Mouse (Mus musculus) heart, embryonic 10.5 days (tissue): ENCODE results near the gene Ifitm2. TPM values are rescaled to one million over a fixed set of nuclear protein-coding genes. Genes with fewer than 3 reads are reported as not detected.

Source experiments
- DNase-seq: peaks from one replicate; pipeline ENCODE4 v3.0.0-alpha.2; 2017; ENCODE audit warnings: low spot score
- H3K27ac ChIP-seq: fragments of 300-500 bp; sonication (generic); 2 replicates; pipeline ENCODE4 v1.5.1; 2016; ENCODE audit warnings: mild to moderate bottlenecking
- H3K27me3 ChIP-seq: fragments of 300-500 bp; sonication (generic); 2 replicates; pipeline ENCODE4 v1.6.1; 2016; ENCODE audit warnings: mild to moderate bottlenecking; ENCODE audit not compliant: poor library complexity, insufficient read depth, severe bottlenecking
- H3K36me3 ChIP-seq: fragments of 300-500 bp; sonication (generic); 2 replicates; pipeline ENCODE4 v1.6.1; 2016; ENCODE audit warnings: mild to moderate bottlenecking, moderate library complexity
- H3K4me1 ChIP-seq: fragments of 300-500 bp; sonication (generic); 2 replicates; pipeline ENCODE4 v1.6.1; 2016; ENCODE audit warnings: mild to moderate bottlenecking
- H3K4me3 ChIP-seq: fragments of 300-500 bp; sonication (generic); 2 replicates; pipeline ENCODE4 v1.5.1; 2016; ENCODE audit warnings: mild to moderate bottlenecking, moderate library complexity
- H3K9me3 ChIP-seq: fragments of 300-500 bp; sonication (generic); 2 replicates; pipeline ENCODE4 v1.6.1; 2016; ENCODE audit warnings: mild to moderate bottlenecking, moderate library complexity
- WGBS: fragments of 180-500 bp; shearing (Covaris S2); methylation state at CpG from one replicate; pipeline ENCODE4 v1.1.7; 2016; 5-methylcytosine and 5-hydroxymethylcytosine counted together
- polyA plus RNA-seq: library from polyadenylated mRNA; unstranded; fragments of >200 nt; fragmentation: Nextera tagmentation; extraction: Ambion mirVana; gene quantifications from 2 replicates; pipeline ENCODE4 v1.2.1, GENCODE M21; 2016

Gene Ifitm2
- polyA plus RNA-seq, result 402 and 508 TPM in 2 replicates

DNA sequence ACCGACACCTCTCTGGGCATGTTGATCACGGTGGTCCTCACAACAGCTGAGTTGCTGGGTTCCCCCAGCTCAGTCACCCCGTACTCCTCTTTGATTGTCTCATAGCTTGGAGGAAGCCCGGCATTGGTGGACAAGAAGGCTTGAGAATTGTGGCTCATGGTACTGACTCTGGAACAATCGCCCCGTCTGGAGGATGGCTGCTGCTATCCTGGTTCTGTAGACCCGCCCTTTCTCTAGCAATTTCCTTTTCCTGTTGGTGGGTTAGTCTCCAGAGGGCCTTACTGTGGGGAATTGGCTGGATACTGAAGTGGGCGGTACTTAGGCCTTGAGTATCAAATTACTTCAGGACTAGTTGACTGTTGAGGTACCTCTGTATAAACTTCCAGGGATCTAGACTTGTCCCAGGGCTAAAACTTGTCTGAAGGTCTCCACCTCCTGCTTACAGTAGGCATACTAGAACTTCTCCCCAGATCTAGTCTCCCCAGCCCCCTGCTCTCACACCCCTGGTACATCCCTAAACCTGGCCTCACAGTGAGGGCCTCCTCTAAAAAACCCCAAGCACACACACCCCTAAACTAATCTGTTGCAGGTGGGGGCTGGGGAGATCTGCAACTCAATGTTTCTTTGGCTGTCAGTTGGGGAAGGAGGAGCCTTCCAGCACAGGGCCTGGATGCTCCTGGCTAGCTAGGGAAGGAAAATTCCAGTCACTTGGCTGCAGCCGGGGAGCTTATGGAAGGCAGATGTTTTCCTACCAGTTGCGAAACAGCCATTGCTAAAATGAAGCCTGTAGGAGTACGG is at the start of gene Ifitm2, which contains the start of gene Gm45717:
Gene Ifitm2 (minus strand): TSS at position 230 of the 798 bp plus-strand sequence.
Gene Gm45717 (minus strand): TSS at position 180 of the 798 bp plus-strand sequence.
- Histone ChIP-seq H3K36me3 (0 out of 2 replicates have a peak, but pooled peaks cover 6% of the 10 kb centered on the region), H3K4me1 (peaks cover 38% of the 10 kb centered on the region), H3K9me3 (no peaks in the 10 kb centered on the region), H3K4me3 (peak within 1 kb of the TSS; percentile 66), H3K27me3 (0 out of 2 replicates have a peak, but pooled peaks cover 11% of the 10 kb centered on the region), H3K27ac (peak within 1 kb of the TSS; percentile 86)
- 10% methylated on average over 11 of the region's 11 CpGs for WGBS
- peak; percentile 86 for DNase-seq

- H3K36me3 ChIP-seq, result no peaks in the 10 kb centered on the region
- DNase-seq, result no peak
- no peak overlapping the region for H3K4me3 ChIP-seq
- H3K9me3 ChIP-seq, result no peaks in the 10 kb centered on the region
- H3K27me3 ChIP-seq, result peaks cover 7% of the 10 kb centered on the region
- H3K4me1 ChIP-seq, result peaks cover 2% of the 10 kb centered on the region
- WGBS, result 58% methylated on average over 5 of the region's 5 CpGs
- H3K27ac ChIP-seq, result no peak overlapping the region
Observed at GRCm38 (mm10) chr7:141003248-141004010, 47.6 kb upstream of the Ifitm2 start.

GRCm38 (mm10) chr7:141000881-141001708 is 45.3 kb upstream of the Ifitm2 start:
- DNase-seq, result no peak
- no peaks in the 10 kb centered on the region for H3K9me3 ChIP-seq
- no peaks in the 10 kb centered on the region for H3K36me3 ChIP-seq
- 76% methylated on average over 15 of the region's 15 CpGs for WGBS
- H3K27ac ChIP-seq, result no peak overlapping the region
- no peaks in the 10 kb centered on the region for H3K4me1 ChIP-seq
- no peaks in the 10 kb centered on the region for H3K27me3 ChIP-seq
- H3K4me3 ChIP-seq, result no peak overlapping the region

GRCm38 (mm10) chr7:140998853-140999700 is 43.3 kb upstream of the Ifitm2 start:
- Histone ChIP-seq H3K9me3 (no peaks in the 10 kb centered on the region), H3K36me3 (no peaks in the 10 kb centered on the region), H3K27ac (no peak overlapping the region), H3K4me1 (no peaks in the 10 kb centered on the region), H3K4me3 (no peak overlapping the region), H3K27me3 (no peaks in the 10 kb centered on the region)
- no peak for DNase-seq
- WGBS, result 88% methylated on average over 11 of the region's 11 CpGs

DNA sequence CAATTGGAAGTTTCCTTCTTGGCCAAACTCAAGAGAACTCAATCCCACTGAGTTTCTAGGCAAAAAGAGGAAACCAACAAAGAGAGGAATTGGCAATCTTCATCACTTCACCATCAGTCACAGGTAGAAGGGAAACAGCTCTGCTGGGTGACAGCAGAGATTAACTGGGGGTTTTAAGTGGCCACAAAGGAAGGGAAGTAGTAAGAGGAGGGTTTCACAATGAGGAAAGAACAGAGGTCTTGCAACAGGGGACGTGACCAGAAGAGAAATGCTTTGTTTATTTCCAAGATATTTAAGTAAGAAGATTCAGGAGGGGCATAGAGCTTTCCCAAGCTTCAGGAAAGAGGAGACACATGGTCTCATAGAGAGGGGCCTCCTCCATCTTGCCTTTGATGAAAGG is 42.0 kb upstream of the Ifitm2 start:
- Histone ChIP-seq H3K27me3 (no peaks in the 10 kb centered on the region), H3K9me3 (no peaks in the 10 kb centered on the region), H3K27ac (no peak overlapping the region), H3K36me3 (no peaks in the 10 kb centered on the region), H3K4me1 (no peaks in the 10 kb centered on the region), H3K4me3 (no peak overlapping the region)
- WGBS, result 61% methylated on average over 1 of the region's 1 CpGs
- DNase-seq, result no peak

- WGBS, result 71% methylated on average over 14 of the region's 14 CpGs
- H3K4me1 ChIP-seq, result peaks cover 3% of the 10 kb centered on the region; the same call in 1 of the 2 replicates
- H3K27ac ChIP-seq, result no peak overlapping the region
- H3K27me3 ChIP-seq, result peaks cover 16% of the 10 kb centered on the region; the same call in 1 of the 2 replicates
- no peak overlapping the region for H3K4me3 ChIP-seq
- H3K9me3 ChIP-seq, result no peaks in the 10 kb centered on the region
- DNase-seq, result no peak
- no peaks in the 10 kb centered on the region for H3K36me3 ChIP-seq
Observed at GRCm38 (mm10) chr7:140991117-140991689, 35.4 kb upstream of the Ifitm2 start.

DNA sequence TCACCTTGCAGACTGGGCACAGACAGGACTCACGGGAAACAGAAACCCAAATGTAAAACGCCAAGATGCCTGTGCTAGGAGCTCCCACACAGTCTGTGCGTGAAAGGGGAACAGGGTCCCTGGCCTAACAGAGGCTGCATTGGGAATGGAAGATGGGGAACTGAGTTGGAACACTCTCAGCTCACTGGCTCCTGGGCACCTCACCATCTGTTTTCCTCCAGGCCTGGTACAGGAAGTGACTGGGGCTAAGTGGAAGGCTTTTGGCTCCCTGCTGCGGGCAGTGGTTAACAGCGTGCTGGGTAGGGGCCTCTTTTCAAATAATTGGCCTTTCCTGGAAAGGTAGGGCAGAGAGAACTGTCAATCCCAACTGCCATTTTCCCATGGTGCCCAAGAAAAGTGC is 34.8 kb upstream of the Ifitm2 start:
- no peak for DNase-seq
- no peaks in the 10 kb centered on the region for H3K9me3 ChIP-seq
- H3K4me1 ChIP-seq, result peaks cover 3% of the 10 kb centered on the region; the same call in 1 of the 2 replicates
- H3K27me3 ChIP-seq, result peaks cover 16% of the 10 kb centered on the region; the same call in 1 of the 2 replicates
- no peaks in the 10 kb centered on the region for H3K36me3 ChIP-seq
- no peak overlapping the region for H3K27ac ChIP-seq
- H3K4me3 ChIP-seq, result no peak overlapping the region
- 62% methylated on average over 5 of the region's 5 CpGs for WGBS

DNA sequence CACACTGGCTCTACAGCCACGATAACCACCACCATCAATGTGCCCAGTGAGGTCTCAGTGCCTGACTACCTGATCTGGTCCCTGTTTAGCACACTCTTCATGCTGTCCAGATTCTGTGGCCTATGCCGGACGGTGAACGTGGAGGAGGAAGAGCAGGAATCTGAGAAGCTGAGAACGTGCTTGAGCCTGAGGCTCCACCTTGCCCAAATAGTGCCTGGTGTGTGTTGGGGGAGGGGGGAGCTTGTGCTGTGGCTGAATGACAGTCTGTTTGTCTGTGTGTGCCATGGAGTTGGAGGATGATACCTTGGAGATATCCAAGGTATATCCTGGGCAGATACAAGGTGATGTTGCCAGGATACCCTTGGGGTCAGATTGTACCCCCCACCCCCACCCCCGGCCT is 34.4 kb upstream of the Ifitm2 start:
- H3K9me3 ChIP-seq, result no peaks in the 10 kb centered on the region
- WGBS, result 54% methylated on average over 6 of the region's 6 CpGs
- no peak overlapping the region for H3K4me3 ChIP-seq
- DNase-seq, result no peak
- peaks cover 3% of the 10 kb centered on the region; the same call in 1 of the 2 replicates for H3K4me1 ChIP-seq
- no peaks in the 10 kb centered on the region for H3K36me3 ChIP-seq
- H3K27ac ChIP-seq, result no peak overlapping the region
- H3K27me3 ChIP-seq, result peaks cover 16% of the 10 kb centered on the region; the same call in 1 of the 2 replicates

DNA sequence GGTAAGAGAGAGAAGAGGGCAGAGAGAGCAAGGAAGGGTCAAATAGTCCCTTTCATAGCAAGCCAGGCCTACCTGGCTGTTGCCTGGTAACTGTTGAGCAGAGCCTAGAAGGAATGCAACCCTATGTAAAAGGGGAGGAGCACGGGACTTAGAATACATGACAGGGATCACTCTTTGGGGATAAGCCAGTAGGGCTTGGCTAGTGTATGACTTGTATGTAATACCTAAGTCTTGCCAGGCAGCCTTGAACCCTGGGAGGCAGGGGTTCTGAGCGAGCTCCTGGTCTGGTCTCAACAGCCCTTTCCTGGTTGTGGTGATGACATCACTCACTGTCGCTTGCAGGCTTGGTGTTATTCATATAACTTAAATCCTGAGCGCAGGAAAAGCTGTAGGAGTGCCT is 33.2 kb upstream of the Ifitm2 start:
- no peaks in the 10 kb centered on the region for H3K36me3 ChIP-seq
- H3K4me3 ChIP-seq, result no peak overlapping the region
- peaks cover 17% of the 10 kb centered on the region; the same call in 1 of the 2 replicates for H3K27me3 ChIP-seq
- DNase-seq, result no peak
- peaks cover 3% of the 10 kb centered on the region; the same call in 1 of the 2 replicates for H3K4me1 ChIP-seq
- no peaks in the 10 kb centered on the region for H3K9me3 ChIP-seq
- no peak overlapping the region for H3K27ac ChIP-seq
- WGBS, result 80% methylated on average over 4 of the region's 4 CpGs

DNA sequence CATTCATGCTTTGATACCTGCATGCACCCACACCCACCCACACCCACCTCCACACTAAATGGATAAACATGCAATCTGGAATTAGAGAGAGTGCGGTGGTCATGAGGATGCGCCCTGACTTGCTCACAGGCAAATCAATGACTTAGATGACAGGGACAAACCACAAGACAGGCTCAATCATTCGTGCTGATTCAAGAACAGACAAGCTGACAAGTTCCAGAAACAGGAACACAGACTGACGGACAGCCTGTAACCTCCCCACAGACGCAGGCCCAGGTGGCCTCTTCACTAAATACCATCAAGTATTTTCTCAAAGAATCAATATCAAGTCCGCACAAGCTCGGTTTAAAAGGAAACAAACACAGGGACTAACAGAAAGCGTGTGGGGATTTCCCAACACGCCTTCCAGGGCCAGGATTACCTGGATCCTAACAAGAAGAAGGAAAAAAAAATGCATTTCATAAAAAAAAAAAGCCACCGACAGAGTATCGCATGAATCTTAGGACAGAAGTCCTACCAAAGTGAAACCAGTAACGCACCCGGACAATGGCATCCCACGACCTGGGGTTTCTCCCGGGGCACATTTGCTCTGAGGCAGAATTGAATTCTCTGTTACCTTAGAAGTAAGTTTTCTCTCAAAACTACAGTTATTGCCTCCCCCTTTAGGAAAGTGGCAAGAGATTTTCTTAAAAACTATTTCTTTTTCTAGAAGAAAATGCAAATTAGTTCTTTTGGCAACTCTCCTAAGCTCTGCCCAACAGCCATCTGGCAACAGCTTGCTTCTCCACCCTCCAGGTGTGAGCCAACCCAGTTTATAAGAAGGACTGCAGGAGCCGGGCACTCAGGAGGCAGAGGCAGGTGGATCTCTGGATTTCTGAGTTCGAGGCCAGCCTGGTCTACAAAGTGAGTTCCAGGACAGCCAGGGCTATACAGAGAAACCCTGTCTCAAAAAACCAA is 31.7 kb upstream of the Ifitm2 start:
- H3K27ac ChIP-seq, result no peak overlapping the region
- H3K36me3 ChIP-seq, result no peaks in the 10 kb centered on the region
- no peaks in the 10 kb centered on the region for H3K9me3 ChIP-seq
- no peak for DNase-seq
- no peak overlapping the region for H3K4me3 ChIP-seq
- peaks cover 3% of the 10 kb centered on the region; the same call in 1 of the 2 replicates for H3K4me1 ChIP-seq
- peaks cover 25% of the 10 kb centered on the region; the same call in 1 of the 2 replicates for H3K27me3 ChIP-seq
- 80% methylated on average over 17 of the region's 17 CpGs for WGBS
